Mouse (Mus musculus): Measurements from ENCODE around the gene Lrtm1. TPM values are rescaled to one million over a fixed set of nuclear protein-coding genes. Genes with fewer than 3 reads are reported as not detected.

Gene Lrtm1
- polyA plus RNA-seq, 1 experiment, result 0.10 TPM

GRCm38 (mm10) chr14:29062676-29063075 lies 44.7 kb downstream of the Lrtm1 start:
- Histone ChIP-seq H3K36me3 (ENCODE audit: control insufficient read depth, insufficient read depth, low read length, poor library complexity, severe bottlenecking) (no peaks in the 10 kb centered on the region), H3K4me3 (ENCODE audit: low read depth, low read length) (no peak overlapping the region), H3K27me3 (ENCODE audit: control insufficient read depth, insufficient read depth, low read length, poor library complexity, severe bottlenecking) (no peaks in the 10 kb centered on the region), H3K4me1 (ENCODE audit: control insufficient read depth, insufficient read depth, low read length) (no peaks in the 10 kb centered on the region), H3K9ac (ENCODE audit: low read depth, poor library complexity, severe bottlenecking) (no peak overlapping the region), H3K27ac (ENCODE audit: insufficient read depth, low read length) (no peak overlapping the region), H3K9me3 (replicated peaks; ENCODE audit: control insufficient read depth, insufficient read depth, low read length, poor library complexity, severe bottlenecking) (no peaks in the 10 kb centered on the region)
- TF ChIP-seq EP300 (IDR thresholded peaks at IDR 0.05; ENCODE audit: insufficient read depth, low read depth, low read length) (no peak), POLR2A (IDR thresholded peaks at IDR 0.05; ENCODE audit: insufficient read depth, low read length) (no peak), CTCF (IDR thresholded peaks at IDR 0.05; ENCODE audit: low read depth, low read length) (no peak)

- no peak overlapping the region for H3K27ac ChIP-seq (ENCODE audit: insufficient read depth, low read length)
- no peaks in the 10 kb centered on the region for H3K9me3 ChIP-seq (replicated peaks; ENCODE audit: control insufficient read depth, insufficient read depth, low read length, poor library complexity, severe bottlenecking)
- H3K27me3 ChIP-seq (ENCODE audit: control insufficient read depth, insufficient read depth, low read length, poor library complexity, severe bottlenecking), result no peaks in the 10 kb centered on the region
- no peaks in the 10 kb centered on the region for H3K36me3 ChIP-seq (ENCODE audit: control insufficient read depth, insufficient read depth, low read length, poor library complexity, severe bottlenecking)
- H3K4me1 ChIP-seq (ENCODE audit: control insufficient read depth, insufficient read depth, low read length), result no peaks in the 10 kb centered on the region
- no peak overlapping the region for H3K9ac ChIP-seq (ENCODE audit: low read depth, poor library complexity, severe bottlenecking)
- no peak for TF ChIP-seq CTCF (IDR thresholded peaks at IDR 0.05; ENCODE audit: low read depth, low read length)
- TF ChIP-seq EP300 (IDR thresholded peaks at IDR 0.05; ENCODE audit: insufficient read depth, low read depth, low read length), result no peak
- TF ChIP-seq POLR2A (IDR thresholded peaks at IDR 0.05; ENCODE audit: insufficient read depth, low read length), result no peak
- H3K4me3 ChIP-seq (ENCODE audit: low read depth, low read length), result no peak overlapping the region
These were observed 55.7 kb downstream of the Lrtm1 start for GRCm38 (mm10) chr14:29073747-29074146.

GRCm38 (mm10) chr14:29077418-29077817 lies 59.4 kb downstream of the Lrtm1 start:
- H3K9ac ChIP-seq (ENCODE audit: low read depth, poor library complexity, severe bottlenecking), result no peak overlapping the region
- no peak overlapping the region for H3K4me3 ChIP-seq (ENCODE audit: low read depth, low read length)
- no peaks in the 10 kb centered on the region for H3K9me3 ChIP-seq (replicated peaks; ENCODE audit: control insufficient read depth, insufficient read depth, low read length, poor library complexity, severe bottlenecking)
- no peak overlapping the region for H3K27ac ChIP-seq (ENCODE audit: insufficient read depth, low read length)
- H3K4me1 ChIP-seq (ENCODE audit: control insufficient read depth, insufficient read depth, low read length), result no peaks in the 10 kb centered on the region
- TF ChIP-seq EP300 (IDR thresholded peaks at IDR 0.05; ENCODE audit: insufficient read depth, low read depth, low read length) (no peak), POLR2A (IDR thresholded peaks at IDR 0.05; ENCODE audit: insufficient read depth, low read length) (no peak), CTCF (IDR thresholded peaks at IDR 0.05; ENCODE audit: low read depth, low read length) (no peak)
- H3K27me3 ChIP-seq (ENCODE audit: control insufficient read depth, insufficient read depth, low read length, poor library complexity, severe bottlenecking), result no peaks in the 10 kb centered on the region
- no peaks in the 10 kb centered on the region for H3K36me3 ChIP-seq (ENCODE audit: control insufficient read depth, insufficient read depth, low read length, poor library complexity, severe bottlenecking)

- no peaks in the 10 kb centered on the region for H3K4me1 ChIP-seq (ENCODE audit: control insufficient read depth, insufficient read depth, low read length)
- no peak overlapping the region for H3K27ac ChIP-seq (ENCODE audit: insufficient read depth, low read length)
- TF ChIP-seq EP300 (IDR thresholded peaks at IDR 0.05; ENCODE audit: insufficient read depth, low read depth, low read length) (no peak), CTCF (IDR thresholded peaks at IDR 0.05; ENCODE audit: low read depth, low read length) (no peak)
- H3K9me3 ChIP-seq (replicated peaks; ENCODE audit: control insufficient read depth, insufficient read depth, low read length, poor library complexity, severe bottlenecking), result no peaks in the 10 kb centered on the region
- H3K27me3 ChIP-seq (ENCODE audit: control insufficient read depth, insufficient read depth, low read length, poor library complexity, severe bottlenecking), result no peaks in the 10 kb centered on the region
- H3K36me3 ChIP-seq (ENCODE audit: control insufficient read depth, insufficient read depth, low read length, poor library complexity, severe bottlenecking), result no peaks in the 10 kb centered on the region
- no peak overlapping the region for H3K9ac ChIP-seq (ENCODE audit: low read depth, poor library complexity, severe bottlenecking)
- H3K4me3 ChIP-seq (ENCODE audit: low read depth, low read length), result no peak overlapping the region
These were observed 62.2 kb downstream of the Lrtm1 start for GRCm38 (mm10) chr14:29080228-29080627.

GRCm38 (mm10) chr14:29080630-29081029 lies 62.6 kb downstream of the Lrtm1 start:
- Histone ChIP-seq H3K27me3 (ENCODE audit: control insufficient read depth, insufficient read depth, low read length, poor library complexity, severe bottlenecking) (no peaks in the 10 kb centered on the region), H3K9ac (ENCODE audit: low read depth, poor library complexity, severe bottlenecking) (no peak overlapping the region), H3K27ac (ENCODE audit: insufficient read depth, low read length) (no peak overlapping the region), H3K9me3 (replicated peaks; ENCODE audit: control insufficient read depth, insufficient read depth, low read length, poor library complexity, severe bottlenecking) (no peaks in the 10 kb centered on the region), H3K36me3 (ENCODE audit: control insufficient read depth, insufficient read depth, low read length, poor library complexity, severe bottlenecking) (no peaks in the 10 kb centered on the region), H3K4me3 (ENCODE audit: low read depth, low read length) (no peak overlapping the region), H3K4me1 (ENCODE audit: control insufficient read depth, insufficient read depth, low read length) (no peaks in the 10 kb centered on the region)
- no peak for TF ChIP-seq POLR2A (IDR thresholded peaks at IDR 0.05; ENCODE audit: insufficient read depth, low read length)
- TF ChIP-seq CTCF (IDR thresholded peaks at IDR 0.05; ENCODE audit: low read depth, low read length), result no peak
- TF ChIP-seq EP300 (IDR thresholded peaks at IDR 0.05; ENCODE audit: insufficient read depth, low read depth, low read length), result no peak

GRCm38 (mm10) chr14:29082171-29082570 lies 64.2 kb downstream of the Lrtm1 start:
- Histone ChIP-seq H3K4me1 (ENCODE audit: control insufficient read depth, insufficient read depth, low read length) (no peaks in the 10 kb centered on the region), H3K4me3 (ENCODE audit: low read depth, low read length) (no peak overlapping the region), H3K9me3 (replicated peaks; ENCODE audit: control insufficient read depth, insufficient read depth, low read length, poor library complexity, severe bottlenecking) (no peaks in the 10 kb centered on the region), H3K36me3 (ENCODE audit: control insufficient read depth, insufficient read depth, low read length, poor library complexity, severe bottlenecking) (no peaks in the 10 kb centered on the region), H3K9ac (ENCODE audit: low read depth, poor library complexity, severe bottlenecking) (no peak overlapping the region), H3K27me3 (ENCODE audit: control insufficient read depth, insufficient read depth, low read length, poor library complexity, severe bottlenecking) (no peaks in the 10 kb centered on the region), H3K27ac (ENCODE audit: insufficient read depth, low read length) (no peak overlapping the region)
- no peak for TF ChIP-seq EP300 (IDR thresholded peaks at IDR 0.05; ENCODE audit: insufficient read depth, low read depth, low read length)
- no peak for TF ChIP-seq POLR2A (IDR thresholded peaks at IDR 0.05; ENCODE audit: insufficient read depth, low read length)
- no peak for TF ChIP-seq CTCF (IDR thresholded peaks at IDR 0.05; ENCODE audit: low read depth, low read length)

Data from ES-Bruce4 (cell line).